Mouse (Mus musculus): ENCODE data around the gene Ippk. TPM values are rescaled to one million over a fixed set of nuclear protein-coding genes. Genes with fewer than 3 reads are reported as not detected.

The Ippk gene
- polyA plus RNA-seq, 1 experiment from 2014 or later = 18.3 TPM

DNA sequence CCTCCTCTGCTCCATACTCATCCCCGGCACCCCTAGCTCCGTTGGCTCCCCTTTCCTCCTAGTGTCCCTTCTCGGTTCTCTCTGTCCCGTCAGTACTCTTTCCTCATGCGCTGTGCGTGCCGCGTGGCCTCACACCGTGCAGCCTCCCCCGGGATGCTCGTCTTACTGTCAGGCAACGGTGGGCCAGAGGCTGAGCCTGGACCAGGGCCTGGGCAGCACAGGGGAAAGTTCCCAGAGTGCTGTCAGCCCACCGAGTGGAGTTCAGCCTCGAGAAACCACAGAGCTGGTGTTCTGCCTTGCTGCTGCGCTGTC, 513 bp downstream of the Ippk start:
- Histone ChIP-seq H3K4me3 (ENCODE audit: low read depth, low read length) (peak overlapping the region; percentile 84), H3K27ac (ENCODE audit: low read depth, low read length) (no peak overlapping the region), H3K27me3 (ENCODE audit: control insufficient read depth, insufficient read depth, low read length) (no peaks in the 10 kb centered on the region), H3K36me3 (ENCODE audit: control insufficient read depth, insufficient read depth, low read length) (no peaks in the 10 kb centered on the region), H3K4me2 (peak overlapping the region; percentile 97), H3K9ac (ENCODE audit: low read length) (peak overlapping the region; percentile 84), H3K4me1 (ENCODE audit: control insufficient read depth, insufficient read depth, low read length) (peaks cover 15% of the 10 kb centered on the region), H3K9me3 (ENCODE audit: control insufficient read depth, low read length) (no peaks in the 10 kb centered on the region)
- ATAC-seq (ENCODE audit: low FRiP score) = no peak; the same call in 1 of the 2 replicates
- WGBS = under 1% methylated on average over 15 of the region's 15 CpGs
- no peak for DNase-seq (ENCODE audit: low spot score, missing footprints)

DNA sequence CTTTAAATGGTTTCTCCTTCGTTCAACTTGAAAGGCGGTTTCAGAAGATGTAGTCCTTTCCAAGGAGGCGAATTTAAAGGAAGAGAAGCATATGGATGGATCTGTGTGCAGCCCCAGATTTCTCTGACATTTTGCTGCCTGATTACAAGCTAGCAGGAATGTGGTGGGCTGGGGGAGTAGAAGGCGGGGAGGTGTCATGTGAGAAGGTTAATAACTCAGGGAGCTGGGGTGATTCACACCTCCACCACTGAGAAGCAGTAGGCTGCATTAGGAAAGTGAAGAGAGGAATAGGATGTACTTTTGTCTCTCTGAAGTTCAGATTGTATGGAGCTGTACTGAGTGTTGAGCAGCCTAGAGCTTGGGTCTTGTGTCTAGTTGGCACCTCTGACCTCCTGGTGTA, 910 bp downstream of the Ippk start:
- peak overlapping the region; percentile 84 for H3K4me3 ChIP-seq (ENCODE audit: low read depth, low read length)
- no peaks in the 10 kb centered on the region for H3K36me3 ChIP-seq (ENCODE audit: control insufficient read depth, insufficient read depth, low read length)
- peaks cover 15% of the 10 kb centered on the region for H3K4me1 ChIP-seq (ENCODE audit: control insufficient read depth, insufficient read depth, low read length)
- no peak for DNase-seq (ENCODE audit: low spot score, missing footprints)
- H3K9me3 ChIP-seq (ENCODE audit: control insufficient read depth, low read length) = no peaks in the 10 kb centered on the region
- no peaks in the 10 kb centered on the region for H3K27me3 ChIP-seq (ENCODE audit: control insufficient read depth, insufficient read depth, low read length)
- H3K9ac ChIP-seq (ENCODE audit: low read length) = peak overlapping the region; percentile 84
- 39% methylated on average over 4 of the region's 4 CpGs for WGBS
- H3K4me2 ChIP-seq = peak overlapping the region; percentile 97
- no peak overlapping the region for H3K27ac ChIP-seq (ENCODE audit: low read depth, low read length)
- ATAC-seq (ENCODE audit: low FRiP score) = no peak

DNA sequence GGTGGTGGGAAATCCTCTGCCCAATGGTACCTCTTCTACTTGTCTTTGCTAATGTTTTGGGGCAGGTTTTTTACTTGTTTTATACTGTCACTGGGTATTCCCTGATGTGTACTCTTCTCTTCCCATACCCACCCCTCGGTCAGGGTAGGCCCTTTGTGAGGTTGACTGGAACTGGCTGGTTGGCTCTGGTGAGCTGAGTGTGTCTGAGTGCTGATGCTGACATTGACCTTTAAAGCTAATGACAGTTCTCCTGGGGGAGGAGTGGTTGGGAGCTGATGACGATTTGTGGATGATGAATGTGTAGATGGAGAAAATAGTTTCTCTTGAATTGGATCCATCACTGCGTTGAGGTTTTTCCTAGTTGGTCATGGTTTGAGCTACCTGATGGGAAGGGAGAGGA, 5.7 kb downstream of the Ippk start:
- ATAC-seq (ENCODE audit: low FRiP score) = no peak
- peaks cover 12% of the 10 kb centered on the region for H3K4me1 ChIP-seq (ENCODE audit: control insufficient read depth, insufficient read depth, low read length)

DNA sequence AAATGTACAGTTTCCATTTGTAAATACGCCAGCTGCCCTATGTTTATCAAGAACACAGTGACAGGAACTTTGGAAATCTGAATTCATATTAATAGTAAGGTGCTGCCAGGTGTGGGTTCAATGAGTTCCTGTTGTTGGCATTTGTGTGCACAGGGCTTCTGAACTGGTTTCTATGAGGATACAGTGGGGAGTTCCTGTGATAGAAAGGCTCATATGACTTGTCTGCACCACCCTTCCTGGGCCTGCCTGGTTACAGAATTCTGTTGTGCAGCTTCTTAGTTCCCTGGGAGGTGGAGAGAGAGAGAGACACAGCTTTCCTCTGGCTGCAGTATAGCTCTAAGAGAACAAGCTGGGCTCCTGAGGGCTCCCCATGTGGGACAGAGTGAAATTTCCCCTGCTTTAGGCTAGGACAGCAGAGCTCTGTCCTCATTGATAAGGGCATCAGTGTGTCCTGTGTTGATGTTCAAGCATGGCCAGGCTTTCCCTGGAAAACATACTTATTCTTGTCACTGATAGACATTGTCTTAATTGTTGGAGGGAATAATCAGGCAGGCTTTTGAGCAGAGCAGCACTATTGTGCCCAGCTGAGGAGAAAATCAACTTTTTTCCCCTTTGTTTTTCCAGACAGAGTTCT, 7.1 kb downstream of the Ippk start:
- Histone ChIP-seq H3K27ac (ENCODE audit: low read depth, low read length) (no peak overlapping the region), H3K9ac (ENCODE audit: low read length) (no peak overlapping the region), H3K36me3 (ENCODE audit: control insufficient read depth, insufficient read depth, low read length) (no peaks in the 10 kb centered on the region; the same call in 1 of the 2 replicates), H3K27me3 (ENCODE audit: control insufficient read depth, insufficient read depth, low read length) (no peaks in the 10 kb centered on the region), H3K4me2 (no peak overlapping the region), H3K9me3 (ENCODE audit: control insufficient read depth, low read length) (no peaks in the 10 kb centered on the region), H3K4me3 (ENCODE audit: low read depth, low read length) (no peak overlapping the region), H3K4me1 (ENCODE audit: control insufficient read depth, insufficient read depth, low read length) (no peaks in the 10 kb centered on the region)
- WGBS = 91% methylated on average over 1 of the region's 1 CpGs
- ATAC-seq (ENCODE audit: low FRiP score) (no peak), DNase-seq (ENCODE audit: low spot score, missing footprints) (no peak)

More for the DNA sequence above, 5.7 kb downstream of the Ippk start:
- Histone ChIP-seq H3K9me3 (ENCODE audit: control insufficient read depth, low read length) (no peaks in the 10 kb centered on the region), H3K36me3 (ENCODE audit: control insufficient read depth, insufficient read depth, low read length) (no peaks in the 10 kb centered on the region), H3K27ac (ENCODE audit: low read depth, low read length) (no peak overlapping the region), H3K4me3 (ENCODE audit: low read depth, low read length) (no peak overlapping the region), H3K27me3 (ENCODE audit: control insufficient read depth, insufficient read depth, low read length) (no peaks in the 10 kb centered on the region), H3K4me2 (no peak overlapping the region), H3K9ac (ENCODE audit: low read length) (no peak overlapping the region)
- no peak for DNase-seq (ENCODE audit: low spot score, missing footprints)
- 87% methylated on average over 3 of the region's 3 CpGs for WGBS

DNA sequence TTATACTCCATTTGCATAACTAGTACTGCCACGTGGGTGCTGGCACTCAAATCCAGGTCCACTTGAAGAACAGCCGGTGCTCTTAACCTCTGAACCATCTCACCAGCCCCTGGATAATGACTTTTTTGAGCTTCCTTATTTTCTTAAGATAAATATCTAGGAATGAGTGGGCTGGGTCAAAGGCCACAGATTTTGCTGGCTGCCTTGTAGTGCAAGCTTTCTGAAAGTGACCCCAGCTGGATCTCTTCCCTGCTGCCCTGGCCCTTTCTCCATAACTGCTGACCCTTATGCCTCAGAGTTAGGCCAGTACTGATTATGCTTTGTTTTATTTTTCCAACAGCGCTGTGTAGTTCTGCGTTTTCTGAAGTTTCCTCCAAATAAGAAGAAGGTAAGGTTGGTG, 9.5 kb downstream of the Ippk start:
- no peak overlapping the region for H3K27ac ChIP-seq (ENCODE audit: low read depth, low read length)
- H3K9me3 ChIP-seq (ENCODE audit: control insufficient read depth, low read length) = no peaks in the 10 kb centered on the region
- no peak overlapping the region for H3K4me3 ChIP-seq (ENCODE audit: low read depth, low read length)
- no peaks in the 10 kb centered on the region for H3K27me3 ChIP-seq (ENCODE audit: control insufficient read depth, insufficient read depth, low read length)
- 84% methylated on average over 4 of the region's 4 CpGs for WGBS
- no peaks in the 10 kb centered on the region for H3K4me1 ChIP-seq (ENCODE audit: control insufficient read depth, insufficient read depth, low read length)
- H3K4me2 ChIP-seq = no peak overlapping the region
- H3K9ac ChIP-seq (ENCODE audit: low read length) = no peak overlapping the region
- DNase-seq (ENCODE audit: low spot score, missing footprints) (no peak), ATAC-seq (ENCODE audit: low FRiP score) (no peak)
- H3K36me3 ChIP-seq (ENCODE audit: control insufficient read depth, insufficient read depth, low read length) = no peaks in the 10 kb centered on the region; the same call in none of the 2 replicates

DNA sequence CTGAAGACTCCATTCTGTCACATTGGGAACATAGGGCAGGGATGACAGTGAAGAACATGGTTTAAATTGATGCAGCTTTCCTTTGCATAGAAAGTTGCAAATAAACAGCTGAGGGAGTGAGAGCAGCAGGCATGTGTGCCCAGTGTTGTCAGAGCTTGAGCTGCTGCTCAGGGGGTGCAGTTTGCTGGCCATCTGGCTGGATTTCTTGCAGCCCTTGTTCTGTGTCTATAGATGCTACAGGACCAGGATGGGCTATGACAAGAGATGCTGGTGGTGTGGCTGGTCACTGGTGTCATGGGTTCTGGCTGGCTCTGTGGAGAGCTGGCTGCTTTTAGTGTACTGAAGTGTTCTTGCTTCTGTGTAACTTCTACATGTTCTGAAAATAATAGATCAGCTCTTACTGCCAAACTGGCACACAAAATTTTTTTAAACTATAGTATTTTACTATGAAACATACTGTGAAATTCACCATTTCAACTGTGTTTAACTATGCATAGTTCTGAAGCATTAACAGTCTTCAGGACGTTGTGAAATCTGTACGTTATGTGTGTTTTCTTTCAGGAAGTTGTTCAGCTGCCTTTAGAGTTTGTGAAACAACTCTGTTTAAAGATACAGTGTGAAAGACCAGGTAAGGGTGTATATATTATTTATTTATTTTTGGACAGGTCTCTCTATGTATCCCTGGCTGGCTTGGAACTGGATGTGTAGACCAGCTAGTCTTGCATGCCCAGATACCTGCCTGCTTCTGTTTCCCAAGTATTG, 12.4 kb downstream of the Ippk start:
- Histone ChIP-seq H3K27ac (ENCODE audit: low read depth, low read length) (no peak overlapping the region), H3K36me3 (ENCODE audit: control insufficient read depth, insufficient read depth, low read length) (no peaks in the 10 kb centered on the region; the same call in none of the 2 replicates), H3K4me3 (ENCODE audit: low read depth, low read length) (no peak overlapping the region), H3K4me1 (ENCODE audit: control insufficient read depth, insufficient read depth, low read length) (no peaks in the 10 kb centered on the region), H3K9me3 (ENCODE audit: control insufficient read depth, low read length) (no peaks in the 10 kb centered on the region), H3K4me2 (no peak overlapping the region), H3K9ac (ENCODE audit: low read length) (no peak overlapping the region), H3K27me3 (ENCODE audit: control insufficient read depth, insufficient read depth, low read length) (no peaks in the 10 kb centered on the region)
- ATAC-seq (ENCODE audit: low FRiP score) = no peak
- DNase-seq (ENCODE audit: low spot score, missing footprints) = no peak
- WGBS = 87% methylated on average over 2 of the region's 2 CpGs

DNA sequence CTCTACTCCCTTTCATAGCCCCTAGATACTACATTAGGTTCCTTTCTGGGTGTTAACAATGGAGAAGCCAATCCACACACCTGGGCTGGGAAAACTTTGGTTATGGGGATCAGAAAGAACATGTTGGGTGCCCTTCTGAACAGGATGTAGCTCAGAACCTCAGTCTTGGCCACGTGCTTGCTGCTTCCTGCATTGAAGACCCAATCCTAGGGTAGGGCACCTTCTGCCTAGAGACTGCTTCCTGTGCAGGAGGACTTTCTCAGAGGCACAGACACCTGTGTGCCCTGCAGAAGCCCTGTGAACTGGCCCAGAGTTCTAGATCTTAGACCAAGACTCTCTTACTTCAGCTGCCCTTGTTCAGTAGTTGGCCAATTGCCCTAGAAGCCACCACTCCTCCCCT, 14.7 kb downstream of the Ippk start:
- 75% methylated on average over 1 of the region's 1 CpGs for WGBS
- H3K27me3 ChIP-seq (ENCODE audit: control insufficient read depth, insufficient read depth, low read length) = no peaks in the 10 kb centered on the region
- H3K4me3 ChIP-seq (ENCODE audit: low read depth, low read length) = no peak overlapping the region
- no peak for DNase-seq (ENCODE audit: low spot score, missing footprints)
- H3K4me1 ChIP-seq (ENCODE audit: control insufficient read depth, insufficient read depth, low read length) = no peaks in the 10 kb centered on the region
- H3K36me3 ChIP-seq (ENCODE audit: control insufficient read depth, insufficient read depth, low read length) = no peaks in the 10 kb centered on the region; the same call in none of the 2 replicates
- H3K9me3 ChIP-seq (ENCODE audit: control insufficient read depth, low read length) = no peaks in the 10 kb centered on the region
- H3K27ac ChIP-seq (ENCODE audit: low read depth, low read length) = no peak overlapping the region
- ATAC-seq (ENCODE audit: low FRiP score) = no peak
- no peak overlapping the region for H3K9ac ChIP-seq (ENCODE audit: low read length)
- H3K4me2 ChIP-seq = no peak overlapping the region

DNA sequence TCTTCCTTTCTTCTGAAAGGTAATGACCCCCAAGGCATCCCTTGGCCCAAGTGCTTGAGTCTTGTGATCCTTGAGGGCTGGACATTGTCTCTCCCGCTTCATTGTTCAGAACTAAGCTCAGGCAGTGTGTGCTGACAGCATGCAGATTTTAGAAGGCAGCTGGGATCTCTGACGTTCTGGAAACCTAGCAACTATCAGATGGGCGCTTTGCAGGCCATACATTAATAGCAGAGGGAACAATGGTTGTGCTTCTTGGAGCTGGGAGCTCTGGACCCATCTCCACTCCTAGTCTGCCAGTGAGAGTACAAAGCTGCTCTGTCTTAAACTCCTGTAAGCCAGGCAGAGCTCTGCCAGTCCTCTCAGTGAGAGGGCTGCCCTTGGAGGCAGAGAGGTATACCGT, 15.1 kb downstream of the Ippk start:
- H3K36me3 ChIP-seq (ENCODE audit: control insufficient read depth, insufficient read depth, low read length) = no peaks in the 10 kb centered on the region; the same call in none of the 2 replicates
- ATAC-seq (ENCODE audit: low FRiP score) = no peak
- no peak overlapping the region for H3K4me2 ChIP-seq
- WGBS = 85% methylated on average over 4 of the region's 4 CpGs
- H3K27ac ChIP-seq (ENCODE audit: low read depth, low read length) = no peak overlapping the region
- H3K9me3 ChIP-seq (ENCODE audit: control insufficient read depth, low read length) = no peaks in the 10 kb centered on the region
- H3K9ac ChIP-seq (ENCODE audit: low read length) = no peak overlapping the region
- DNase-seq (ENCODE audit: low spot score, missing footprints) = no peak
- H3K27me3 ChIP-seq (ENCODE audit: control insufficient read depth, insufficient read depth, low read length) = no peaks in the 10 kb centered on the region
- no peak overlapping the region for H3K4me3 ChIP-seq (ENCODE audit: low read depth, low read length)
- H3K4me1 ChIP-seq (ENCODE audit: control insufficient read depth, insufficient read depth, low read length) = no peaks in the 10 kb centered on the region

DNA sequence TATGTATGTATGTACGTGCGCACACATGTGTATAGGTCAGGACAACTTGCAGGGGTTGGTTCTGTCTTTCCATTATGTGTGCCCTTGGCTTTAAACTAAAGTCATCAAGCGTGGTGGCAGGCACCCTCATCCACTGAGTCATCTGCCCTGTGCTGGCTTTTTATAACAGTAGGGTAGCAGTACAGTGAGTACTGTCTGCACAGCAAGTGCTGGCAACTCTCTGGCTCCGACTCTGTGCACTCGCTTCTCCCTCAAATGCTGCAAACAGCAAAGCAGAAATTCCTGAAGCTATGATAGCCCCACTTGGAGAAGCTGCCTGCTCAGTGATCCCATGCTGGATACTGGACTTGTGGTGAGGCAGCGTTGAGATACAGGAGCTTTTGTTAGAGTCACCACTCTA, 23.4 kb downstream of the Ippk start:
- 94% methylated on average over 6 of the region's 6 CpGs for WGBS
- peaks cover 2% of the 10 kb centered on the region; the same call in 1 of the 2 replicates for H3K36me3 ChIP-seq (ENCODE audit: control insufficient read depth, insufficient read depth, low read length)
- DNase-seq (ENCODE audit: low spot score, missing footprints) = no peak

More for the DNA sequence above, 23.4 kb downstream of the Ippk start:
- no peak for ATAC-seq (ENCODE audit: low FRiP score)
- no peak overlapping the region for H3K4me3 ChIP-seq (ENCODE audit: low read depth, low read length)
- H3K4me2 ChIP-seq = no peak overlapping the region
- no peaks in the 10 kb centered on the region for H3K9me3 ChIP-seq (ENCODE audit: control insufficient read depth, low read length)
- no peaks in the 10 kb centered on the region for H3K27me3 ChIP-seq (ENCODE audit: control insufficient read depth, insufficient read depth, low read length)
- H3K27ac ChIP-seq (ENCODE audit: low read depth, low read length) = no peak overlapping the region
- no peak overlapping the region for H3K9ac ChIP-seq (ENCODE audit: low read length)
- no peaks in the 10 kb centered on the region for H3K4me1 ChIP-seq (ENCODE audit: control insufficient read depth, insufficient read depth, low read length)
